Mouse (Mus musculus): Measurements from ENCODE around the gene Gm49661. TPM values are rescaled to one million over a fixed set of nuclear protein-coding genes. Genes with fewer than 3 reads are reported as not detected.
A peak's percentile ranks its signal among the peaks of the same experiment; 100 is the strongest.

Gm49661 gene
- polyA plus RNA-seq, 1 experiment from 2014 or later = not detected

DNA sequence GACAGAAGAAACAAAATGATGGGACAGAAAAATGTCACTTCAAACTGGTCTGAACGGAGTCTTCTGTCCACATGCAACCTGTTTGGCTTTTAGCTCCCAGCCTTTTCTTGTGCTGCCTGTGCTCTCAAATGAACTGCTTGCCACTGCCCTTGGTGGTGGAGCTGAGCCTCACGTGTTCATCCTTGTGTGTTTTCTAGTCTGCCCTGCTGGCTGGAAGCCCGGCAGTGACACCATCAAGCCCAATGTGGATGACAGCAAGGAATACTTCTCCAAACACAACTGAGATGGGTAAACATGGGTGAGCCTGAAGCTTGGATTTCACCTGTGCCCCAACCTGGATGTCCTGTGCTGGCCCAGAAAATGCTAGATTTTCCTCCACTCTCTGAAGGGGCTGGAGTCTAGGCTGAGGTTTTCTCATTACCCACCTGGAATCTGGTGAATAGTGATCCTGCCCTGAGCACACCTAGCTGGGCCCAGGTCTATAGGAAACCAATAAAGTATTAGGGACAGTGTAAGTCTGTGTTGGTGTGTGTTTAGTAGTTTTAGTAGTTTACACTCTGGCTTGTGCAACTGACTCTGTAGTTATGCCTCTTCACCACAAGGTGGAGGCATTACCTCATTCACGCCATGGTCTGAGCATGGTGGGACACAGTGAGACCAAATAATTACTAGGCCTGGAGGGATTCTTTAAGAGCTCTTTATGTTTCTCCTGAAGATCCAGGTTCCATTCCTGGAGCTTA, 4.7 kb upstream of the Gm49661 start:
- no peak overlapping the region for H3K4me2 ChIP-seq (ENCODE audit: low read depth, low read length, severe bottlenecking)
- no peaks in the 10 kb centered on the region for H3K9me3 ChIP-seq (ENCODE audit: control insufficient read depth, low read length)
- peaks cover 11% of the 10 kb centered on the region; the same call in 1 of the 2 replicates for H3K36me3 ChIP-seq (ENCODE audit: control insufficient read depth, insufficient read depth, low read length)
- WGBS = 64% methylated on average over 4 of the region's 4 CpGs
- no peak overlapping the region for H3K9ac ChIP-seq (ENCODE audit: low read length)
- H3K27me3 ChIP-seq (ENCODE audit: control insufficient read depth, insufficient read depth, low read length) = peaks cover 20% of the 10 kb centered on the region
- peaks cover 27% of the 10 kb centered on the region for H3K4me1 ChIP-seq (replicated peaks; ENCODE audit: control insufficient read depth, insufficient read depth, low read length)
- H3K27ac ChIP-seq (ENCODE audit: low read depth, low read length) = no peak overlapping the region
- ATAC-seq (replicated peaks; ENCODE audit: low FRiP score) (no peak), DNase-seq (ENCODE audit: low spot score) (no peak)
- no peak overlapping the region for H3K4me3 ChIP-seq (ENCODE audit: low read depth, low read length)

DNA sequence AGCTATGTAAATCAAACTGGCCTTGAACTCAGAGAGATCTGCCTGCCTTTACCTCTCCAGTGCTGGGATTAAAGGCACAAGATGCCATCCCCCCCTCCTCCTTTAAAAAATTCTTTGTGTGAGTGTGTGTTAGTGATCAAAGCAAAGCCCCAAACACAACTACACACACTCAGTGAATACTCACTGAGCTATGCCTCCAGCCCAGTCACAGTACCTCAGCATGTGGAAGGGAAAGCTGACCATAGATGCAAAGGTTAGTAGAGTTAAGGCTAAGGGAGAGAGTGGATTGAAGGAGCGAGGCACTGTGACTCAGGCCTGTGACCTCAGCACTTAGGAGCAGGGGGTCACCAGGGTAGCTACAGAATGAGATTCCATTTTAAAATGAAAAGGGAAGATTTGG, 3.8 kb upstream of the Gm49661 start:
- H3K36me3 ChIP-seq (ENCODE audit: control insufficient read depth, insufficient read depth, low read length) = peaks cover 11% of the 10 kb centered on the region; the same call in 1 of the 2 replicates
- DNase-seq (ENCODE audit: low spot score) = no peak
- H3K27ac ChIP-seq (ENCODE audit: low read depth, low read length) = no peak overlapping the region
- H3K4me2 ChIP-seq (ENCODE audit: low read depth, low read length, severe bottlenecking) = no peak overlapping the region
- no peak overlapping the region for H3K4me3 ChIP-seq (ENCODE audit: low read depth, low read length)
- 88% methylated on average over 1 of the region's 1 CpGs for WGBS
- ATAC-seq (replicated peaks; ENCODE audit: low FRiP score) = no peak
- H3K27me3 ChIP-seq (ENCODE audit: control insufficient read depth, insufficient read depth, low read length) = peaks cover 13% of the 10 kb centered on the region
- H3K9me3 ChIP-seq (ENCODE audit: control insufficient read depth, low read length) = no peaks in the 10 kb centered on the region
- peaks cover 21% of the 10 kb centered on the region; the same call in 1 of the 2 replicates for H3K4me1 ChIP-seq (replicated peaks; ENCODE audit: control insufficient read depth, insufficient read depth, low read length)
- no peak overlapping the region for H3K9ac ChIP-seq (ENCODE audit: low read length)

DNA sequence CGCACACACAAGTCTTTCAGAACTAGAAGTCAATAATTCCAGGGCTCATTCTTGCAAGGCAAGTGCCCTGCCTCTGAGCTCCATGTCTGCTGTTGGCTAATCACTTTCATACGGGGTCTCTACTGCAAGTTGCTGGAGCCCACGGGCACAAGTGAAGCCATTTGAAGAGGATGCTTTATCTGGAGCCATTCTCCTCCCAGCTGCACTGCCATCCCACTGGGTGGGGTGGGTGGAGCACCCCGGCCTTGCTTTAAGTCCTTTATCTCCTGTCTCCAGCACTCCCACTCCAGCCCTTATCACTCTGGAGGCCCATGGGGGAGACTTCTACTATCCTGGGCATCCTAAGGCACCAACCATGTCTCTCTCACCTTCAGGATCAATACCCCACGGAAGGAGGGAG, 1.7 kb upstream of the Gm49661 start:
- Histone ChIP-seq H3K4me1 (replicated peaks; ENCODE audit: control insufficient read depth, insufficient read depth, low read length) (peaks cover 9% of the 10 kb centered on the region; the same call in 1 of the 2 replicates), H3K9me3 (ENCODE audit: control insufficient read depth, low read length) (no peaks in the 10 kb centered on the region), H3K4me2 (ENCODE audit: low read depth, low read length, severe bottlenecking) (peak overlapping the region; percentile 60), H3K9ac (ENCODE audit: low read length) (peak overlapping the region; percentile 97), H3K27ac (ENCODE audit: low read depth, low read length) (no peak overlapping the region), H3K36me3 (ENCODE audit: control insufficient read depth, insufficient read depth, low read length) (peaks cover 11% of the 10 kb centered on the region; the same call in 1 of the 2 replicates), H3K27me3 (ENCODE audit: control insufficient read depth, insufficient read depth, low read length) (no peaks in the 10 kb centered on the region), H3K4me3 (ENCODE audit: low read depth, low read length) (peak overlapping the region; percentile 71)
- WGBS = 79% methylated on average over 5 of the region's 5 CpGs
- ATAC-seq (replicated peaks; ENCODE audit: low FRiP score) (no peak), DNase-seq (ENCODE audit: low spot score) (no peak)

DNA sequence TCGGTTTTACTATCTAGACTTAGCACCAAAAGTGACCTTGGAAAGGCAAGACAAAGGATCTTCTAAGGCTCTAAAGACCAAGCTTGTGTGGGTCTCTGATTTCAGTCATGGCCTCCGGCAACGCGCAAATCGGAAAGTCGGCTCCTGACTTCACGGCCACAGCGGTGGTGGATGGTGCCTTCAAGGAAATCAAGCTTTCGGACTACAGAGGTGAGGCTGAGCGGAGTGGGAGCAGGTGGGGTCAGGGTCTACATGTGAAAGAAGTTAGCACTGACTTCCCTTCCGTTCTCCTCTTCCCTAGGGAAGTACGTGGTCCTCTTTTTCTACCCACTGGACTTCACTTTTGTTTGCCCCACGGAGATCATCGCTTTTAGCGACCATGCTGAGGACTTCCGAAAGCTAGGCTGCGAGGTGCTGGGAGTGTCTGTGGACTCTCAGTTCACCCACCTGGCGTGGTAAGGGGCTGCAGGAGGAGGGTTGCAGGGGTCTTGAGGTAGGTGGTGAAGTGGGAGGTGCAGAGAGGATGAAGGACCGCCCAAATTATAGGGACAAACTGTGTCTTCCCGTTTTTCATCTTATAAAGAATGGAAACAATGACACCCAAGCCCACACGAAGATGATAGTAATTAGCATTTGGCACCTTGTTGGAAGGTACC, 1.0 kb upstream of the Gm49661 start:
- Histone ChIP-seq H3K4me1 (replicated peaks; ENCODE audit: control insufficient read depth, insufficient read depth, low read length) (peaks cover 9% of the 10 kb centered on the region), H3K9ac (ENCODE audit: low read length) (peak overlapping the region; percentile 97), H3K4me3 (ENCODE audit: low read depth, low read length) (peak overlapping the region; percentile 71), H3K36me3 (ENCODE audit: control insufficient read depth, insufficient read depth, low read length) (peaks cover 11% of the 10 kb centered on the region; the same call in 1 of the 2 replicates), H3K4me2 (ENCODE audit: low read depth, low read length, severe bottlenecking) (peak overlapping the region; percentile 60), H3K27ac (ENCODE audit: low read depth, low read length) (peak overlapping the region; percentile 71), H3K9me3 (ENCODE audit: control insufficient read depth, low read length) (no peaks in the 10 kb centered on the region), H3K27me3 (ENCODE audit: control insufficient read depth, insufficient read depth, low read length) (no peaks in the 10 kb centered on the region)
- ATAC-seq (replicated peaks; ENCODE audit: low FRiP score) (no peak), DNase-seq (ENCODE audit: low spot score) (no peak)
- 12% methylated on average over 21 of the region's 21 CpGs for WGBS

DNA sequence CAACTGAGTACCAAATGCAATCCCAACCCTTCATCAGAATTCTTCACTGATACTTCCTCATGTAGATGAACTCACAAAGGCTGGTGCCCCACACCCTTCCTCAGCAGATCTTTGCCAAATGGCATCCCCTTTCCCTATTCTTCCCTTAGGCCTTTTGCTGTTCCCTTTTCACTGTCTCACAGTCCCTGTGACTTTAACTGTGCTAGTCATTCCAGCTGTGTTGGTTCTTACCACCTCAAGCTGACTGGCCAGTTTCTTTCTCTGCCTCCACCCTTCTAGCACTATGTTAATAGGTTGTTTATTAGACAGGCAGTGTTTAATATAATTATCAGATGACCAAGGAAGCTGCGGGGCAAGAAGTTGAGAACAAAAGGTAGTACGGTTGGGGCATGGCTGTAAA, 583 bp downstream of the Gm49661 start:
- peaks cover 11% of the 10 kb centered on the region; the same call in 1 of the 2 replicates for H3K36me3 ChIP-seq (ENCODE audit: control insufficient read depth, insufficient read depth, low read length)
- 24% methylated on average over 2 of the region's 2 CpGs for WGBS
- peak overlapping the region; percentile 97 for H3K9ac ChIP-seq (ENCODE audit: low read length)
- peak overlapping the region; percentile 60 for H3K4me2 ChIP-seq (ENCODE audit: low read depth, low read length, severe bottlenecking)
- H3K27me3 ChIP-seq (ENCODE audit: control insufficient read depth, insufficient read depth, low read length) = no peaks in the 10 kb centered on the region
- H3K4me1 ChIP-seq (replicated peaks; ENCODE audit: control insufficient read depth, insufficient read depth, low read length) = peaks cover 14% of the 10 kb centered on the region
- no peak for DNase-seq (ENCODE audit: low spot score)
- ATAC-seq (replicated peaks; ENCODE audit: low FRiP score) = no peak
- 0 out of 2 replicates have a peak overlapping the region, but pooled peaks have one; percentile 27 for H3K27ac ChIP-seq (ENCODE audit: low read depth, low read length)
- peak overlapping the region; percentile 71 for H3K4me3 ChIP-seq (ENCODE audit: low read depth, low read length)
- H3K9me3 ChIP-seq (ENCODE audit: control insufficient read depth, low read length) = no peaks in the 10 kb centered on the region

DNA sequence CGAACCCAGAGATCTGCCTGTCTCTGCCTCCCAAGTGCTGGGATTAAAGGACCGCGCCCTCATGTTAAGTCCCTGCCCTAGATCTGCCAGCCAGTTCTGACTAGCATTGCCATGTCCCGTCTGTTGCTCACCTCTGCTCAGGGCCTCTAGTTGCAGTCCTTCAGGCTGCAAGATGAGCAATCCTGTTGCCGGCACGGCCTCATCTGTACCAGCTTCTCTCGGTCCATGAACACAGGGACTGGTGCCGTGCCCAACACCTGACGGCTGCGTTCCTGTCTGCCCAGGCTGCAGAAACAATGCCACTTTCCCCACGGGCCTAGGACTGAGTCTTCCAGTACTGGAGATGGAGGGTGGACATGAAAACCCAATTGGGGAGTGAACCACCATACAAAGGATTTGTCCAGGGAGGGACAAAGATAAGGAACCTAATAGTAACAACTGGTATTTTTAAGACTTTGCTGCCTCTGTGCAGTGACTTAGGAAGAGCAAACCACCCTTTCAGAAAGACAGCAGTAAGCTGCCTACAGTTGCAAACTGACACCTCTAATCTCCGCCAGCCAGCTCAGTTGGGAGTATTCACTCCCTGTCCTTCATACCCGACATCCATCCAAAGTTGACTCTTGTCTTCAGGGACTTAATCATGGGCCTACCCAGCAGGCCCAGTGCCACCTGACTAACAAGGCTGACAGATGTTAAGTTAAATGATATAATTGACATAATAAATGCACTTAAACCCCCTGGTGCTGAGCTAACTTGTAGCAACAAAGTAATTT, 1.5 kb downstream of the Gm49661 start:
- Histone ChIP-seq H3K36me3 (ENCODE audit: control insufficient read depth, insufficient read depth, low read length) (peaks cover 8% of the 10 kb centered on the region; the same call in 1 of the 2 replicates), H3K9ac (ENCODE audit: low read length) (no peak overlapping the region), H3K4me2 (ENCODE audit: low read depth, low read length, severe bottlenecking) (no peak overlapping the region), H3K9me3 (ENCODE audit: control insufficient read depth, low read length) (no peaks in the 10 kb centered on the region), H3K27ac (ENCODE audit: low read depth, low read length) (no peak overlapping the region), H3K4me1 (replicated peaks; ENCODE audit: control insufficient read depth, insufficient read depth, low read length) (peaks cover 14% of the 10 kb centered on the region), H3K27me3 (ENCODE audit: control insufficient read depth, insufficient read depth, low read length) (no peaks in the 10 kb centered on the region), H3K4me3 (ENCODE audit: low read depth, low read length) (no peak overlapping the region)
- DNase-seq (ENCODE audit: low spot score) (no peak), ATAC-seq (replicated peaks; ENCODE audit: low FRiP score) (no peak)
- WGBS = 87% methylated on average over 13 of the region's 13 CpGs

DNA sequence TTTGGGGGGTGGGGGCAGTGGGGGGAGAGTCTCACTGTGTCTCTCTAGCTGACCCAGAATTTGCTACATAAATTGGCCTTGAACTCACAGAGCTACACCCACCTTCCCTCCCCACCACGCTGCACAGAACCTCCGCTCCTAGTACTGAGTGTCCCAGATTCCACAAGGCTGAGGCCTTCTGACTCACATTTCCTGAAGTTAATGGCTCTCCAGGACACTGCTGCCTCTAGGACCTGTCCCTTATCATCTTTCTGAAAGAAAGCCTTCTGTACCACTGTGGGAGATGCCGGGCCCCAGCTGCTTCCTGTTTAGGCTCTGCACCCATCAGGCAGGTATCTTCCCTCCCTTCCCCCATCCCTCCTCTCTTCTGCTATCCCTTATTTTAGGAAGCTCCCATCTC, 2.6 kb downstream of the Gm49661 start:
- no peak overlapping the region for H3K4me2 ChIP-seq (ENCODE audit: low read depth, low read length, severe bottlenecking)
- WGBS = 60% methylated on average over 3 of the region's 3 CpGs
- H3K27ac ChIP-seq (ENCODE audit: low read depth, low read length) = no peak overlapping the region
- H3K9me3 ChIP-seq (ENCODE audit: control insufficient read depth, low read length) = no peaks in the 10 kb centered on the region
- H3K9ac ChIP-seq (ENCODE audit: low read length) = no peak overlapping the region
- peaks cover 14% of the 10 kb centered on the region for H3K4me1 ChIP-seq (replicated peaks; ENCODE audit: control insufficient read depth, insufficient read depth, low read length)
- no peak overlapping the region for H3K4me3 ChIP-seq (ENCODE audit: low read depth, low read length)
- H3K27me3 ChIP-seq (ENCODE audit: control insufficient read depth, insufficient read depth, low read length) = no peaks in the 10 kb centered on the region
- H3K36me3 ChIP-seq (ENCODE audit: control insufficient read depth, insufficient read depth, low read length) = peaks cover 1% of the 10 kb centered on the region; the same call in 1 of the 2 replicates
- ATAC-seq (replicated peaks; ENCODE audit: low FRiP score) = no peak
- no peak for DNase-seq (ENCODE audit: low spot score)

DNA sequence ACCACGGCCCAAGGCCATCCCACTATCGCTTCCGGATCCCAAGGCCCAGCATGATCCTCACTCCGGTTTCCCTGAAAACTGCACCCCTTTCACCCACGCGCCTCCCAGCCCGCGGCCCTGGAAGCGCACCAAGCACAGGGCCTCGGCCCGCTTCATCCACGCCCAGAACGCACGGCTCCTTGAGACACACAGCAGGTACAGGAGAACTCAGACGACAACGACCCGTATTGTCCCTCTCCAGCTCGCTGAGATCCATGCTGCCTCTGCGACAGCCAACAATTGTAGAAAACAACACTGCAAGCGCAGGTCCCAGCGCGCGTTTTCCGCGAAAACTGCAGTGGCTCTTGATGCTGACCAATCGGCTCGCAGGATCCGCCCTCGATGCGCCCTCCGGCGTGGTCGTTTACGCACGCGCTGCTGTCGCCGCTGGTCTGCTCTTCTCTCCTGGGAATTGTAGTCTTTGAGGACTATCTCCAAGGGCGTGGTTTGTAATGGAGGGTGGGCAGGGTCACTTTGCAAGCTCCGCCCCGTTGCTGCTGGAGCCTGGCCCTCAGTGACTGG, 3.4 kb downstream of the Gm49661 start:
- under 1% methylated on average over 41 of the region's 41 CpGs for WGBS
- peak; percentile 98 for DNase-seq (ENCODE audit: low spot score)
- peaks cover 10% of the 10 kb centered on the region for H3K4me1 ChIP-seq (replicated peaks; ENCODE audit: control insufficient read depth, insufficient read depth, low read length)

More for the DNA sequence above, 3.4 kb downstream of the Gm49661 start:
- peak overlapping the region; percentile 73 for H3K4me3 ChIP-seq (ENCODE audit: low read depth, low read length)
- no peaks in the 10 kb centered on the region for H3K27me3 ChIP-seq (ENCODE audit: control insufficient read depth, insufficient read depth, low read length)
- H3K9ac ChIP-seq (ENCODE audit: low read length) = peak overlapping the region; percentile 80
- H3K36me3 ChIP-seq (ENCODE audit: control insufficient read depth, insufficient read depth, low read length) = no peaks in the 10 kb centered on the region
- H3K9me3 ChIP-seq (ENCODE audit: control insufficient read depth, low read length) = no peaks in the 10 kb centered on the region
- H3K27ac ChIP-seq (ENCODE audit: low read depth, low read length) = peak overlapping the region; percentile 71
- peak overlapping the region; percentile 92 for H3K4me2 ChIP-seq (ENCODE audit: low read depth, low read length, severe bottlenecking)
- peak; percentile 90 for ATAC-seq (replicated peaks; ENCODE audit: low FRiP score)
